Mouse (Mus musculus): ENCODE results near the gene Harbi1.
"Not testable (repeated sequence)": the region's sequence is repeated elsewhere in the genome, so short reads cannot be mapped to it uniquely, and the experiment has no call there.

The Harbi1 gene

GRCm38 (mm10) chr2:91714921-91715320 is 4.3 kb downstream of the Harbi1 start:
- in situ Hi-C loops (cut with MboI, MseI), result no loop called here

GRCm38 (mm10) chr2:91718276-91718675 is 7.6 kb downstream of the Harbi1 start:
- in situ Hi-C loops (cut with MboI, MseI), result no loop called here

DNA sequence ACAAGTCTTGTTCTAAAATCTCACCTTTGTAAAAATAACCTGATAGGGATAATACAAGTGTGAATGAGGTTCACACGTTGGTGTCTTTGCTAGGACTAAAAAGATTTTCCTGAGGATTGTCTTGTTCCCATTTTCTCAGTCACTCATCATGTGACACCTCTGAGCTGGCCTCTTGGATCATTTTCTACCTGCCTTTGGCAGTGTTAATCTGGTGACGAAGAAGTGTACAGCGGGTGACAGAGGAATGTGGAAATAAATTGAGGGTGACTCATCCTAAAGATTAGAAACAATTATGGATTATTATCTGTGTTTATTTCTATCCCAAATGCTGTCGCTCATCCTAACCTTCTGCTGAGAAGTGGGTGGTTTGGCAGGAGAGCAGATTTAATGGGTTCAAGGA is 12.7 kb downstream of the Harbi1 start:
- in situ Hi-C loops (cut with MboI, MseI), result no loop called here

DNA sequence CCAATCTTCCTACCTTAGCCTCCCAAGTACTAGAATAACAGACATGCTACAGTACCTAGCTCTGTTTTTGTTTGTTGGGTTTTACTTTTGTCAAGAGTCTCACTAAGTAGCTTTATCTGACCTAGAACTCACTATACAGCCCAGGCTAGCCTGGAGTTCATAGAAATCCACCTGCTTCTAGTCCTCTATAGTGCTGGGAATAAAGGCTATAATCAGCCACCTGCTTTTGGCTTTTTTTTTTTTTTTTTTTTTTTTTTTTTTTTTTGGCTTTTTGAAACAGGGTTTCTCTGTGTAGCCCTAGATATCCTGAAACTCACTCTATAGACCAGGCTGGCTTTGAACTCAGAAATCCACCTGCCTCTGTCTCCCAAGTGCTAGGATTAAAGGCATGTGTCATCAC is 13.3 kb downstream of the Harbi1 start:
- in situ Hi-C loops (cut with MboI, MseI), result no loop called here

DNA sequence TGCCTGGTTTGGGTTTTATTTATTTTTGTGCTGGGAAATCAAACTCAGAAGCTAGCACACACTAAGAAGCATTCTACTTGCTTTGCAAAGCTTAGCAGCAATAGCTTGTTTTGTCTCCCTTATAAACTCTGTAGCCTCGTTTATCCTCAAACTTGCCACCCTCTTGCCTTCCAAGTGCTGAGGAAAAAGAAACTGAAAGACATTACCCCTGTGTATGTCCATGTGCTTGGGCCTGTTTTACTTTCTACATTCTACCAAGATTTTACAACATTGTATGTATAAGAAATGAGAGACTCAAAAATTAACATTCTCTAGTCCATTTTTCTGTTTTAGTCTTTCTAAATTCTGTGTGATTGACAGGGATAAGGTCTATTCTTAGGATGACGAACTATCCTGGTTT is 14.1 kb downstream of the Harbi1 start:
- in situ Hi-C loops (cut with MboI, MseI), result no loop called here

DNA sequence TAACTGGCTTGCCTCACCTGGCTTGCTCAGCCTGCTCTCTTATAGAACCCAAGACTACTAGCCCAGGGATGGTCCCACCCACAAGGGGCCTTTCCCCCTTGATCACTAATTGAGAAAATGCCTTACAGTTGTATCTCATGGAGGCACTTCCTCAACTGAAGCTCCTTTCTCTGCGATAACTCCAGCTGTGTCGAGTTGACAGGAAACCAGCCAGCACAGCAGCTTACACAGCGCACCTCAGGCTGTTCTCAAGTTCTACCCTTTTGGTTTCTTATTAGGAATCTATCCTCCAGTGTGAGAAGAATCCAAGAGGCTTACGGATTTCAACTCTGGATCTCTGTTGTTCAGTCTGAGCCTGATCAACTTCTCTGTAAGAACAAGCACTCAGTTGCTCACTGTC is 14.8 kb downstream of the Harbi1 start:
- in situ Hi-C loops (cut with MboI, MseI), result not testable (repeated sequence)

- in situ Hi-C loops (cut with MboI, MseI), result no loop called here
These were observed 16.4 kb downstream of the Harbi1 start for GRCm38 (mm10) chr2:91727011-91727410.

GRCm38 (mm10) chr2:91729571-91729970 is 18.9 kb downstream of the Harbi1 start:
- in situ Hi-C loops (cut with MboI, MseI), result no loop called here

- in situ Hi-C loops (cut with MboI, MseI), result no loop called here
These were observed 19.5 kb downstream of the Harbi1 start, which contains the start of gene Ambra1 for GRCm38 (mm10) chr2:91729971-91730821. TSS of gene Ambra1 (plus strand) at chr2:91730134.

DNA sequence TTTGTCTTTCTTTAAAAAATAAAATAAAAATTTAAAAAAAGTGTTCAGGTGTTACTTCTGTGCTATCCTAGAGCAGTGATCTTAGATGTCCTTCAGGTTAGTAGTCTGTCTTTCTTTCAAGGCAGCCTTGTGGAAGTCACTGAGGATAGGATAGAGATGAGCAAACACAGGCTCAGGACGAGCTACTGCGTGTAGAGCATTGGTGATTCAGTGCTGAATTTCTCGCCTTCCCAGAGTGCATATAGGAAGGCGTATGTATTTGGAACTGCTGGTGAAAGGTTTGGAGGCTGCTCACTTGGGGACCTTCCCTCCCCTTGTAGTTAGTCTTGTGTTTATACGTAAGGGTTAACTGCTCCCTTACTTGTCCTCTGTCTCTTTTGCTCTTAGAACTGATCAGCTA is 24.6 kb downstream of the Harbi1 start:
- in situ Hi-C loops (cut with MboI, MseI), result no loop called here

DNA sequence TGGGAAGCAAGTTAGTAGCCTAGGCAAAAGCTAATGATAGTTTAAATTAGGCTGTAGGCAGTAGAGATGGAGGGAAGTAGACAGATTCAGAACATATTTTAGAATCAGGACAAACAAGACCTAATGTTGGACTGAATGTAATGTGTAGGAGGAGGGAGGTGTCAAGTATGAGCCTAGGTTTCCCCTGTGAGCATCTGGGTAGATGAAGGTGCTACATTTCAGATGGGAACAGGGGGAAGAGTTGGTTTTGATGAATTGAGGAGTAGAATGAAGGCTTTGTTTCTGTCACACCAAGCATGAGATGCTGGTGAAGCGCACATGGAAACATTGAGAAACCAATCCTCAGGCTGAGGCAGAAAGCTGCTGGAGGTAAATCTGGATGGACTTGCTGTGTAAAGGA is 28.9 kb downstream of the Harbi1 start:
- in situ Hi-C loops (cut with MboI, MseI), result no loop called here

GRCm38 (mm10) chr2:91744686-91745085 is 34.0 kb downstream of the Harbi1 start:
- in situ Hi-C loops (cut with MboI, MseI), result no loop called here

GRCm38 (mm10) chr2:91749811-91750261 is 39.2 kb downstream of the Harbi1 start:
- in situ Hi-C loops (cut with MboI, MseI), result no loop called here
